Mouse (Mus musculus): ENCODE measurements at regions not wholly inside any gene's neighbourhood (a gene's known extent, or its start where the extent isn't known, plus 50 kb on each side); places are given as distances from the start of the nearest gene placed in this dataset.

DNA sequence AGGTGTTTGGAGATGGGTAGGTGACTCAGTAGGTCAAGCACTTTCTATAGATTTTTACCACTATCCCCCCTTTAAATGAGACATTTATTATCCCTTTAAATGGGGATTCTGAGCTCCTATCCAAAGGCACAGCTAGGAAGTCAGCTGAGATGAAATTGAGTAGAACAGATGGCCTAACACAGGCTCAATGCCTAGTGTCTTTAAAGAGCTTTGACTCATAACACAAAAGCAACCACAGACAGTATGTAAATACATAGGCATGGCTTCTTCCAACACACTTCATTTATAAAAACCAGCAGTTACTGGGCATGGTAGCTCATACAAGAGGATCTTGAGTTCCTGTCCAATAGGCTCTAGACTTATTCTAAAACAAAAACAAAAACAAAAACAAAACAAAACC is 513.0 kb upstream of the Castor2 start:
- dilution Hi-C loops (cut with MboI; ENCODE audit: extremely low pct_ligation_motif_present, extremely low pct_unique_long_range_greater_than_20kb, low sequenced_read_pairs): no loop called here
- no peak for TF ChIP-seq JUN (IDR thresholded peaks at IDR 0.05; ENCODE audit: insufficient read depth, low read depth, low read length)
- H3K27ac ChIP-seq (ENCODE audit: insufficient read depth, low read depth): no peak overlapping the region

DNA sequence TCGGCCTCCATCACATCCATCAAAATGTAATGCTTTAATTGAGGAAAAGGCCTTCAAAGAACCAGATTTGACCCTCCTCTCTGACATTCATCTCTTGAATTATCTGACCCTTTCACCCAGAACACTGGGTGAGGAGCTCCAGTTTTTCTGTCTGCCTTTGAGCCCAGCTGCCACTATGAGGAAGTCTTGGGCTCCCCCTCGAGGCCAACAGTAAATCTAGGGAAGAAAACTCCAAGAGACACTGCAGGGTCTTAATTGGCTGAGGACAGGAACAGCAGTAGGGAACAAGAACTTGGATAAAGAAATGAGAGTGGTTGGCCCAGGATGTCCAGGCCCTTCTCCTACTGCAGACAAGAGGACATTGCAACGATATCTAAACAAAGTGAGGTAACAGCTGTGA is 514.3 kb upstream of the Castor2 start:
- H3K36me3 ChIP-seq (replicated peaks in 1 of 2; ENCODE audit: control insufficient read depth in 1 of 2, insufficient read depth in 1 of 2, low read length in 1 of 2): no peaks in the 10 kb centered on the region
- H3K27ac ChIP-seq (ENCODE audit: insufficient read depth, low read depth): no peak overlapping the region
- no peak overlapping the region for H3K4me3 ChIP-seq (replicated peaks in 1 of 3; ENCODE audit: low read depth in 2 of 3, low read length in 2 of 3, poor library complexity in 1 of 3)
- H3K4me1 ChIP-seq (ENCODE audit: control insufficient read depth in 1 of 2, insufficient read depth in 2 of 2): no peaks in the 10 kb centered on the region
- H3K4me2 ChIP-seq (ENCODE audit: insufficient read depth, low read depth, poor library complexity, severe bottlenecking): no peak overlapping the region
- DNase-seq (ENCODE audit: extremely low read depth): no peak
- TF ChIP-seq TCF12 (IDR thresholded peaks at IDR 0.05; ENCODE audit: low read depth, low read length) (no peak), USF1 (IDR thresholded peaks at IDR 0.05; ENCODE audit: low read depth, low read length) (no peak), BHLHE40 (IDR thresholded peaks at IDR 0.05; ENCODE audit: low read depth, low read length) (no peak), ETS1 (conservative IDR thresholded peaks at IDR 0.05; ENCODE audit: low read depth, low read length) (no peak), CTCF (conservative IDR thresholded peaks at IDR 0.05 in 1 of 2, IDR thresholded peaks at IDR 0.05 in 1 of 2; ENCODE audit: low read depth in 2 of 2, low read length in 2 of 2) (no peak), RAD21 (IDR thresholded peaks at IDR 0.05; ENCODE audit: low read depth, low read length) (no peak), ZC3H11A (IDR thresholded peaks at IDR 0.05; ENCODE audit: low read depth, low read length) (no peak), MXI1 (IDR thresholded peaks at IDR 0.05; ENCODE audit: low read depth, low read length) (no peak), MYC (IDR thresholded peaks at IDR 0.05; ENCODE audit: low read depth, low read length) (no peak), MAZ (IDR thresholded peaks at IDR 0.05; ENCODE audit: low read depth, low read length) (no peak)
- dilution Hi-C loops (cut with MboI; ENCODE audit: extremely low pct_ligation_motif_present, extremely low pct_unique_long_range_greater_than_20kb, low sequenced_read_pairs) (no loop called here), in situ Hi-C loops (cut with MboI; ENCODE audit: low pct_ligation_motif_present, low pct_unique_long_range_greater_than_20kb, low sequenced_read_pairs) (no loop called here)
- H3K79me2 ChIP-seq (replicated peaks; ENCODE audit: control insufficient read depth, extremely low read depth, insufficient read depth, poor library complexity, severe bottlenecking): no peaks in the 10 kb centered on the region
- H3K9me3 ChIP-seq (replicated peaks; ENCODE audit: low read length): peaks cover 66% of the 10 kb centered on the region
- H3K9ac ChIP-seq (ENCODE audit: insufficient read depth, low read depth): no peak overlapping the region
- H3K27me3 ChIP-seq (replicated peaks): no peaks in the 10 kb centered on the region

More for the DNA sequence above, 513.0 kb upstream of the Castor2 start:
- Histone ChIP-seq H3K36me3 (replicated peaks in 1 of 2; ENCODE audit: control insufficient read depth in 1 of 2, insufficient read depth in 1 of 2, low read length in 1 of 2) (no peaks in the 10 kb centered on the region), H3K4me1 (ENCODE audit: control insufficient read depth in 1 of 2, insufficient read depth in 2 of 2) (no peaks in the 10 kb centered on the region), H3K27me3 (replicated peaks) (no peaks in the 10 kb centered on the region), H3K4me2 (ENCODE audit: insufficient read depth, low read depth, poor library complexity, severe bottlenecking) (no peak overlapping the region), H3K9ac (ENCODE audit: insufficient read depth, low read depth) (no peak overlapping the region), H3K9me3 (replicated peaks; ENCODE audit: low read length) (peaks cover 67% of the 10 kb centered on the region), H3K79me2 (replicated peaks; ENCODE audit: control insufficient read depth, extremely low read depth, insufficient read depth, poor library complexity, severe bottlenecking) (no peaks in the 10 kb centered on the region), H3K4me3 (replicated peaks in 1 of 3; ENCODE audit: low read depth in 2 of 3, low read length in 2 of 3, poor library complexity in 1 of 3) (no peak overlapping the region)
- DNase-seq (ENCODE audit: extremely low read depth): no peak
- in situ Hi-C loops (cut with MboI; ENCODE audit: low pct_ligation_motif_present, low pct_unique_long_range_greater_than_20kb, low sequenced_read_pairs): no loop called here

DNA sequence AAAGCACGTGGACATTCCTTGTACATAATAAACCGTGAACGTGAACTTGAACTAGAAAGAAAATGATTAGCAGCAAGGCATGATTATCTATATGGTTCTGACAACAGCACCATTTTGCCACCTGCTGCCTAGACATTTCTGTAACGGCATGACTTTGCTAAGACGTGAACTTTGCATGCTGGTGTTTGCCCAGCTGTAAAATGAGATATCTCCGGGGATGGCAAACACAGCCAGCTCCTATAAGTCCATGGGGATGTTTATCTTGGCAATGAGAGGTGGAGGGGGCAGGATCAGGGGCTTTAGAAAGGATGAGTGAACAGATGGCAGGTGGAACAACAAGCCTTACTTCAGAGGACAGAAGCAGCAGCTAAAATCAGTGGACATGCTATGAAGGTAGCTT is 522.9 kb upstream of the Castor2 start:
- Histone ChIP-seq H3K27ac (ENCODE audit: insufficient read depth, low read depth) (no peak overlapping the region), H3K36me3 (replicated peaks in 1 of 2; ENCODE audit: control insufficient read depth in 1 of 2, insufficient read depth in 1 of 2, low read length in 1 of 2) (no peaks in the 10 kb centered on the region), H3K9me3 (replicated peaks; ENCODE audit: low read length) (peaks cover 71% of the 10 kb centered on the region), H3K4me1 (ENCODE audit: control insufficient read depth in 1 of 2, insufficient read depth in 2 of 2) (no peaks in the 10 kb centered on the region), H3K9ac (ENCODE audit: insufficient read depth, low read depth) (no peak overlapping the region), H3K79me2 (replicated peaks; ENCODE audit: control insufficient read depth, extremely low read depth, insufficient read depth, poor library complexity, severe bottlenecking) (no peaks in the 10 kb centered on the region), H3K27me3 (replicated peaks) (no peaks in the 10 kb centered on the region), H3K4me3 (replicated peaks in 1 of 3; ENCODE audit: low read depth in 2 of 3, low read length in 2 of 3, poor library complexity in 1 of 3) (no peak overlapping the region), H3K4me2 (ENCODE audit: insufficient read depth, low read depth, poor library complexity, severe bottlenecking) (no peak overlapping the region)
- dilution Hi-C loops (cut with MboI; ENCODE audit: extremely low pct_ligation_motif_present, extremely low pct_unique_long_range_greater_than_20kb, low sequenced_read_pairs): no loop called here
- TF ChIP-seq RAD21 (IDR thresholded peaks at IDR 0.05; ENCODE audit: low read depth, low read length) (no peak), UBTF (IDR thresholded peaks at IDR 0.05; ENCODE audit: low read depth, low read length) (no peak), JUND (conservative IDR thresholded peaks at IDR 0.05; ENCODE audit: low read depth, low read length) (no peak), PAX5 (IDR thresholded peaks at IDR 0.05; ENCODE audit: low read length) (no peak), MEF2A (IDR thresholded peaks at IDR 0.05; ENCODE audit: borderline replicate concordance, low read depth, low read length) (no peak), ZKSCAN1 (IDR thresholded peaks at IDR 0.05; ENCODE audit: borderline replicate concordance, low read depth, low read length) (no peak), ETS1 (conservative IDR thresholded peaks at IDR 0.05; ENCODE audit: low read depth, low read length) (no peak), POLR2A (IDR thresholded peaks at IDR 0.05; ENCODE audit: low read depth, low read length) (no peak), ZMIZ1 (IDR thresholded peaks at IDR 0.05; ENCODE audit: low read depth, low read length) (no peak), MAFK (IDR thresholded peaks at IDR 0.05; ENCODE audit: insufficient replicate concordance, low read length) (no peak), ZC3H11A (IDR thresholded peaks at IDR 0.05; ENCODE audit: low read depth, low read length) (no peak), E2F4 (IDR thresholded peaks at IDR 0.05; ENCODE audit: insufficient replicate concordance, low read depth, low read length) (no peak), ELF1 (IDR thresholded peaks at IDR 0.05; ENCODE audit: low read depth, low read length) (no peak)
- in situ Hi-C loops (cut with MboI; ENCODE audit: low pct_ligation_motif_present, low pct_unique_long_range_greater_than_20kb, low sequenced_read_pairs): no loop called here
- DNase-seq (ENCODE audit: extremely low read depth): no peak

All from CH12.LX (cell line).